Mouse (Mus musculus) E14TG2a.4 (cell line): ENCODE results near the gene Dennd2a.

Source experiments
- CTCF ChIP-seq: conservative IDR thresholded peaks from 2 replicates; pipeline ENCODE4 v1.5.1; 2014; ENCODE audit warnings: low read length
- POU5F1 ChIP-seq: IDR thresholded peaks from 2 replicates; pipeline ENCODE4 v1.6.1; 2014; ENCODE audit warnings: low read length, borderline replicate concordance

DNA sequence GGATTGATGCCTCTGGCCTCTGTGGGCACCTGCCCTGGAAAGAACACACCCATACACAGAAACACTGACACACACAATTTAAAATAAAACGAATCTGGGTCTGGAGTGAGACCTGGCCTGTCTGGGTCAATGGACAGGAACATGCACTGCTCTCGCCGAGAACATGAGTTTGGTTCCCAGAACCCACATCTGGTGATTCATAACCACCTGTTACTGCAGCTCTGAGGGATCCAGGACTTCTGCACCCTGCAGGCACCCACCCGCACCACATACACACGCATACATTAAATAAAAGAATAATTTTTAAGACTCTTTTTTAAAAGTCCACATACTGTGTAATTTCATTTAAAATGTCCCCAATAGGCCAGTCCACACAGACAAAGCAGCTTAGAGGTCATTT, 20.4 kb downstream of the Dennd2a start:
- no peak for TF ChIP-seq CTCF
- TF ChIP-seq POU5F1 = no peak
